Mouse (Mus musculus): Measurements from ENCODE around the gene Cst8. TPM values are rescaled to one million over a fixed set of nuclear protein-coding genes. Genes with fewer than 3 reads are reported as not detected.
"Not testable (repeated sequence)": the region's sequence is repeated elsewhere in the genome, so short reads cannot be mapped to it uniquely, and the experiment has no call there.

Cst8 gene
- not detected in 2 replicates for polyA plus RNA-seq (2014; fragmentation: Nextera tagmentation; extraction: Ambion mirVana)

DNA sequence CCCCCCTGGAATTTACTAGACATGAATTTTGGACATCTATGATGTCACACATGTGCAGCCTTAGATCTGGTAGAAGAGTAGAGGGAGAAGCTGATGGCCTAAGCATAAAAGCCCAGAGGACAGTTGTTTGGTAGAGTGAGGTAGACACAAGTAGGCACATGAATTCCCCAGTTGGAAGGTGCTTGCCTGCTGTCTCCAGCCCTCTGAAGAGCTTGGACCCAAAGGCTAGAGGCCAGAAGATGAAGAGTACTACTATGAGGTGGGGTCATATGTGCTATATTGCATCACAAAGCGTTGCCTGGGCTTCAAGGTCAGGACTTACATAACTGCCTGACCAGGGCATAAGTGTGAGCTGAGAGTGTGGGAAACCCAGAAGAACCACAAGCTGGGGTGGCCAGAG is at the start of gene Cst8:
Gene Cst8 (plus strand): TSS at position 301 of the 400 bp plus-strand sequence.
- no peak within 1 kb of the TSS for H3K4me2 ChIP-seq
- 84% methylated on average over 1 of the region's 1 CpGs for WGBS (ENCODE audit: insufficient replicate concordance)
- H3K9me3 ChIP-seq (replicated peaks; ENCODE audit: control insufficient read depth, low read length) = no peaks in the 10 kb centered on the region
- no peak for ATAC-seq (replicated peaks; ENCODE audit: insufficient number of reproducible peaks, low FRiP score, low TSS enrichment)
- no peak within 1 kb of the TSS for H3K9ac ChIP-seq (ENCODE audit: low read depth, low read length)
- no peak within 1 kb of the TSS for H3K4me3 ChIP-seq (ENCODE audit: low read depth, low read length)
- no peak within 1 kb of the TSS for H3K27ac ChIP-seq (ENCODE audit: low read depth, low read length)
- H3K4me1 ChIP-seq (ENCODE audit: control insufficient read depth, insufficient read depth, low read length) = peaks cover 6% of the 10 kb centered on the region; the same call in 1 of the 2 replicates
- H3K36me3 ChIP-seq (ENCODE audit: control insufficient read depth, insufficient read depth, low read length) = no peaks in the 10 kb centered on the region
- no peaks in the 10 kb centered on the region for H3K27me3 ChIP-seq (ENCODE audit: control insufficient read depth, insufficient read depth, low read length)

DNA sequence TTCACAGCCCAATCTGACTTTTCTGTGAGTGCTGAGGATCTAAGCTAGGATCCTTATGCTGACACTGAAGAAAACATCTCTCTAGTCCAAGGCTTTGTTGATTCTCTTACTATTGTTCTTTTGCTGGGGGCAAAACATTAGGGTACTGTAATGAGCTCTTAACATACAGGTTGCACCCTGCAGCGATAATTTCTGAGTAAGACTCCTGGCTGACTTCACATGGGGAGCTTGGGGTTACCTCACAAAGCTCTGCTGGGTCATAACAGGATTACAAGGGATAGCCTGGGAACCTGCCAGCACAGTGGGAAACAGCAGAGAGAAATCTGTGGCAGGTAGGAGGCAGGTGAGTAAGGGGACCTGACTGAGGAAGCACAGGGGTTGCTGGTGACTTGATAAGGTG is 48.5 kb upstream of the Cst8 start, which contains the start of gene Cstl1:
Gene Cstl1 (plus strand): TSS at position 301 of the 400 bp plus-strand sequence.
- Histone ChIP-seq H3K9me3 (replicated peaks; ENCODE audit: control insufficient read depth, low read length) (no peaks in the 10 kb centered on the region), H3K4me2 (no peak within 1 kb of the TSS), H3K27ac (ENCODE audit: low read depth, low read length) (no peak within 1 kb of the TSS), H3K36me3 (ENCODE audit: control insufficient read depth, insufficient read depth, low read length) (no peaks in the 10 kb centered on the region), H3K27me3 (ENCODE audit: control insufficient read depth, insufficient read depth, low read length) (no peaks in the 10 kb centered on the region), H3K9ac (ENCODE audit: low read depth, low read length) (no peak within 1 kb of the TSS), H3K4me3 (ENCODE audit: low read depth, low read length) (no peak within 1 kb of the TSS), H3K4me1 (ENCODE audit: control insufficient read depth, insufficient read depth, low read length) (no peaks in the 10 kb centered on the region)
- WGBS (ENCODE audit: insufficient replicate concordance) = 68% methylated on average over 1 of the region's 1 CpGs
- ATAC-seq (replicated peaks; ENCODE audit: insufficient number of reproducible peaks, low FRiP score, low TSS enrichment) = no peak

DNA sequence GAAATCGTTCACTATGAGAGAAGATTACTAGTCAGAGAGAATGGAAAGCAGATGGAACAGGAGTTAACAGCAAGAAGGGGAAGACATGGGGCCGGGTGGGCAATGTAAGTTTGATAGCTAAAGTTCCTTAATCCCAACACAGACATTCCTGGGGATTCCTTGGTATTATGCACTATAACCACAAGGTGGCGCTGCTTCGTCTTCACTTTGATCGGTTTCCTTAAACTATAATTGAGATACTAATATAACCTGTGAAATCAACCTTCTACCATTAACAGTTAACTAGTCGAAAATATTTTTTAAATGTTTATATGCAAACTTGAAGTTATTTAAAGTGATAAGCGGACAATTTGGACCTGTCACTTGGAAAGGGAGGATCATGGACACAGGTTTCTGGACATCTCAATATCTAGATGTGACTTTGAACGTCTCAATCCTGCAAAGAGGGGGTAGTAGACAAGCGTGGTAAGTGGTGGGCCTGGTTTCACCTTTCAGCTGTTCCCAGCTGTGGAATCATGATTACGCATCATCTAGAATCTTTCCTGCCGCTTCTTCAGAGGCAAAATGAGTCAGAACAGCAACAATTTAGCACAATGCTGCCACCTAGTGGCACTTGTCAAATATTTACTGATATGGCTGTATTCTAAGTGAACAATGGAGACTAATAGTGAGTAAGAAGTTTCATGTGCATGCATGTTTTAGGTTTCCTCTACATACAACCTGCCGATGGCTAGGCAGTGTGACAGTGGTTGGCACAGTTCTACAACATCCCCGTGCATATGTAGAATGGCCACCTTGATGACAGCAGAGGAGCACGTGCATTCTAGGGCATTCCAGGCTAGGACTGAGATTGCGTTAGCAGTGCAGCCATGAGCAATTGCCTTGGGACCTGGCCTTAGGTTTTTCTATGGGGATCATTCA is 46.4 kb upstream of the Cst8 start:
- ATAC-seq (replicated peaks; ENCODE audit: insufficient number of reproducible peaks, low FRiP score, low TSS enrichment) = no peak
- WGBS (ENCODE audit: insufficient replicate concordance) = 18% methylated on average over 15 of the region's 15 CpGs
- no peak overlapping the region for H3K9ac ChIP-seq (ENCODE audit: low read depth, low read length)

DNA sequence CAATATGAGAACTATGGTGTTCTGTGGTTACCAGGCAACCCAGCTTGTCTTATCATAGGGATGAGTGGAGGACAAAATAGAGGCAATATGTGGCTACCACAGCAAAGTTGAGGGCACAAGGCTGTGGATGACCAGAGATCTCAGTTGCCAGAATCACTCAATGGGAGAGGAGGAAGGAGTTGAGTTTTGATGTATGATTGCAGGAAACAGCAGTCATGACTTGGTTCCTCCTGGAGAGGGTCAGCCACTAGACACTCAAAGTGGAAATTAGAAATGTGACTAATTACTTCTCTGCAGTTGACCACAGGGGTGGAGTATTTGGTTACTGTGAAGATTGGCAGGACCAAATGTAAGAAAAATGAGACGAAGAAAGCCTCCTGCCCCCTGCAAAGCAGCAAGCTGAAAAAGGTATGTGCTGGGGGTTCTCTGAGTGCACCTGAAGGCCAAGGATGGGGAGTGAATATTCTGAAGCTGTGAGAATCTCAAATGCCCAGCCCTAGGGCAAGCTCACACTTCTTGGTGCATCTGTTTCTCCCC is 44.2 kb upstream of the Cst8 start:
- H3K9ac ChIP-seq (ENCODE audit: low read depth, low read length) = no peak overlapping the region
- 68% methylated on average over 1 of the region's 1 CpGs for WGBS (ENCODE audit: insufficient replicate concordance)
- H3K4me1 ChIP-seq (ENCODE audit: control insufficient read depth, insufficient read depth, low read length) = no peaks in the 10 kb centered on the region
- H3K27ac ChIP-seq (ENCODE audit: low read depth, low read length) = no peak overlapping the region
- H3K9me3 ChIP-seq (replicated peaks; ENCODE audit: control insufficient read depth, low read length) = no peaks in the 10 kb centered on the region
- H3K27me3 ChIP-seq (ENCODE audit: control insufficient read depth, insufficient read depth, low read length) = no peaks in the 10 kb centered on the region
- H3K4me2 ChIP-seq = no peak overlapping the region
- H3K4me3 ChIP-seq (ENCODE audit: low read depth, low read length) = no peak overlapping the region
- ATAC-seq (replicated peaks; ENCODE audit: insufficient number of reproducible peaks, low FRiP score, low TSS enrichment) = no peak
- no peaks in the 10 kb centered on the region for H3K36me3 ChIP-seq (ENCODE audit: control insufficient read depth, insufficient read depth, low read length)

More for the DNA sequence above, 46.4 kb upstream of the Cst8 start:
- Histone ChIP-seq H3K4me2 (peak overlapping the region; percentile 73), H3K27ac (ENCODE audit: low read depth, low read length) (no peak overlapping the region), H3K27me3 (ENCODE audit: control insufficient read depth, insufficient read depth, low read length) (no peaks in the 10 kb centered on the region), H3K9me3 (replicated peaks; ENCODE audit: control insufficient read depth, low read length) (no peaks in the 10 kb centered on the region), H3K4me3 (ENCODE audit: low read depth, low read length) (peak overlapping the region; percentile 28; the same call in 1 of the 2 replicates), H3K4me1 (ENCODE audit: control insufficient read depth, insufficient read depth, low read length) (no peaks in the 10 kb centered on the region), H3K36me3 (ENCODE audit: control insufficient read depth, insufficient read depth, low read length) (no peaks in the 10 kb centered on the region)

DNA sequence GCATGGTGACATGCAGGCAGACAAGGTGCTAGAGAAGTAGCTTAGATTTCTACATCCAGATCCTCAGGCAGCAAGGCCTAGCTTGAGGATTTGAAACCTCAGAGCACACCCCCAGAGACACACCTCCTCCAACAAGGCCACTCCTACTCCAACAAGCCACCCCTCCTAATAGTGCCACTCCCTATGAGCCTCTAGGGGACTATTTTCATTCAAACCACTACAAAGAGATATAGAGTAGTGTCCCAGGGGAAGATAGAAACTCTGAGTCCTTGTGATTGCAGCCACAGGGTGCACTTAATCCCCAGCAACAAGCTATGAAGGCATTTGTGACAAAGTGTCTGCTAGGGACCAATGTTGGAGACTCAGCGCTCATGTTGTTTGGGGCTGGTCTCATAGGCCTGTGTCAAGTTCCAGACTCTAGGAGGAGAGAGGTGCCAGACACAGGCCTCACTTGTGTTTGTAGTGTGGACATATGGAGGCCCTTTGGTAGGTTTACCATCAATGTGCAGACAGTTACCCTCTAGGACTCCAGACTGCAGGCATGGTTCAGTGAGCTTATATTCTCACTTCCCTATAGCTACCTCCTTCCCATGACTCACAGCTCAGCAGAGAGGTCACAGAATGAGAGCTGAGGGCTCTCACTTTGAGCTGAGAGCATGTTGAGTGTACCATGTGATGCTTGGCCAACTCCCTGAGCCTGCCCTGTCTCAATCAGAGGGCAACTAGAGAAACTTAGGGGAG is 34.8 kb upstream of the Cst8 start:
- no peak for ATAC-seq (replicated peaks; ENCODE audit: insufficient number of reproducible peaks, low FRiP score, low TSS enrichment)
- WGBS (ENCODE audit: insufficient replicate concordance) = 87% methylated on average over 1 of the region's 1 CpGs

DNA sequence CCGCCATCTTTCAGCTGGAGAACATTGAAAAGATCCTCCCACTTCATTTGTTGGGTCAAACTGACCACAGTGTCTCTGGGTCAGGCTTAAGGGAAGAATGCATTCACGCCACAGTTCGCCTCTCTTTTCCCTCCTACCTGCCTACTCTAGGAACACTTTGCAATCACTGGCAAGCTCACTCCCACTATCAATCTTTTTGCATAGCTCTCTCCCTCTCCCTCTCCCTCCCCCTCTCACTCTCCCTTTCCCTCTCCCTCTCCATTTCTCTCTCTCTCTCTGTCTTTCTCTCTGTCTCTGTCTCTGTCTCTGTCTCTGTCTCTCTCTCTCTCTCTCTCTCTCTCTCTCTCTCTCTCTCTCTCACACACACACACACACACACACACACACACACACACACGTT is 27.2 kb upstream of the Cst8 start, which contains the start of gene Cst11:
Gene Cst11 (minus strand): TSS at position 101 of the 400 bp plus-strand sequence.
- ATAC-seq (replicated peaks; ENCODE audit: insufficient number of reproducible peaks, low FRiP score, low TSS enrichment); H3K4me2 ChIP-seq; H3K4me3 ChIP-seq (ENCODE audit: low read depth, low read length); H3K36me3 ChIP-seq (ENCODE audit: control insufficient read depth, insufficient read depth, low read length); H3K9me3 ChIP-seq (replicated peaks; ENCODE audit: control insufficient read depth, low read length); H3K27me3 ChIP-seq (ENCODE audit: control insufficient read depth, insufficient read depth, low read length); H3K9ac ChIP-seq (ENCODE audit: low read depth, low read length); H3K27ac ChIP-seq (ENCODE audit: low read depth, low read length); H3K4me1 ChIP-seq (ENCODE audit: control insufficient read depth, insufficient read depth, low read length): not testable (repeated sequence)
- 81% methylated on average over 4 of the region's 4 CpGs for WGBS (ENCODE audit: insufficient replicate concordance)

More for the DNA sequence above, 34.8 kb upstream of the Cst8 start:
- Histone ChIP-seq H3K27ac (ENCODE audit: low read depth, low read length) (no peak overlapping the region), H3K27me3 (ENCODE audit: control insufficient read depth, insufficient read depth, low read length) (no peaks in the 10 kb centered on the region), H3K9me3 (replicated peaks; ENCODE audit: control insufficient read depth, low read length) (no peaks in the 10 kb centered on the region), H3K9ac (ENCODE audit: low read depth, low read length) (no peak overlapping the region), H3K4me1 (ENCODE audit: control insufficient read depth, insufficient read depth, low read length) (no peaks in the 10 kb centered on the region), H3K4me2 (no peak overlapping the region), H3K4me3 (ENCODE audit: low read depth, low read length) (no peak overlapping the region), H3K36me3 (ENCODE audit: control insufficient read depth, insufficient read depth, low read length) (no peaks in the 10 kb centered on the region)

DNA sequence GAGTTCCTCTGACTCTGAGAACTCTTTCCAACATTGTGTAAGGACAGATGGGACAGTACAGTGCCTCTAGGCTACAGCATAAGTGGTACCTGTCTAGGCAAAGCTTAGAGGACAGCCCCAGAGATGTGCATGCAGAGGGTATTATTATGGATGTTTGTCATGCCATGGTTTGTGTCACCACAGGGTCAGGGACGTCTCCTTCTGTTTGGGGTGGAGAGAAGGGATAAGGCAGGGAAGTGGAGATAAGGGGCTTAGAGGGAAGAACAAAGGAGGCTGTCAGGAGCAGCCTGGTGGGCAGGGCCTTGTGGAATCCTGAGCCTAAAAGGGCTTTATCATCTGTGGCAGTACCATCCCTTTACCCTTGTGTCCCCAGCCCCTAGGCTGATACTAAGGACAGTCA is 16.9 kb upstream of the Cst8 start, which contains the start of gene 8030411F24Rik:
Gene 8030411F24Rik (plus strand): TSS at position 301 of the 400 bp plus-strand sequence.
- ATAC-seq (replicated peaks; ENCODE audit: insufficient number of reproducible peaks, low FRiP score, low TSS enrichment) = no peak
- H3K9ac ChIP-seq (ENCODE audit: low read depth, low read length) = no peak within 1 kb of the TSS
- no peak within 1 kb of the TSS for H3K4me3 ChIP-seq (ENCODE audit: low read depth, low read length)
- H3K9me3 ChIP-seq (replicated peaks; ENCODE audit: control insufficient read depth, low read length) = no peaks in the 10 kb centered on the region
- 5% methylated on average over 1 of the region's 1 CpGs for WGBS (ENCODE audit: insufficient replicate concordance)
- H3K36me3 ChIP-seq (ENCODE audit: control insufficient read depth, insufficient read depth, low read length) = no peaks in the 10 kb centered on the region
- H3K4me2 ChIP-seq = no peak within 1 kb of the TSS
- H3K4me1 ChIP-seq (ENCODE audit: control insufficient read depth, insufficient read depth, low read length) = no peaks in the 10 kb centered on the region
- no peaks in the 10 kb centered on the region for H3K27me3 ChIP-seq (ENCODE audit: control insufficient read depth, insufficient read depth, low read length)
- H3K27ac ChIP-seq (ENCODE audit: low read depth, low read length) = no peak within 1 kb of the TSS

DNA sequence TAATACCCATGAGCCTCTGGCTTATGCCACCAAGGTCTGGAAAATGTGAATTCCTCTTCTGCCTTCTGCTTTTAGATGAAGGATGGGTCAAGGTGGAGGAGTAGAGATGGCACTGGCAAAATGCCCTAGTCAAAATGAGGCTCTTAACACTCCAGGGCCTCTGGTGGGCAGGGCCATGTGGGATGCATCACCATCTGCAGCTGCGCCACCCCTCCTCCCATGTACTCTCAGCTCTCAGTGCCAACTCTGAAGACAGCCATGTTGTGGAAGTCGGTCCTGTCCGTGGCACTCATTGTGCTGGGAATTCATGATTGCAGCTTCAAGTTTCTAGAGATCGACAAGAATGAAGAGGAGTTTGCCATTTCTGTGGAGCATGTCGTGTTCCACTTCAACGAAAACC is 9.4 kb upstream of the Cst8 start, which contains the start of gene Cst12:
Gene Cst12 (plus strand): TSS at position 220 of the 400 bp plus-strand sequence.
- Histone ChIP-seq H3K27me3 (ENCODE audit: control insufficient read depth, insufficient read depth, low read length) (no peaks in the 10 kb centered on the region), H3K4me2 (no peak within 1 kb of the TSS), H3K9me3 (replicated peaks; ENCODE audit: control insufficient read depth, low read length) (no peaks in the 10 kb centered on the region), H3K27ac (ENCODE audit: low read depth, low read length) (no peak within 1 kb of the TSS), H3K4me3 (ENCODE audit: low read depth, low read length) (no peak within 1 kb of the TSS), H3K36me3 (ENCODE audit: control insufficient read depth, insufficient read depth, low read length) (no peaks in the 10 kb centered on the region), H3K4me1 (ENCODE audit: control insufficient read depth, insufficient read depth, low read length) (no peaks in the 10 kb centered on the region), H3K9ac (ENCODE audit: low read depth, low read length) (no peak within 1 kb of the TSS)
- ATAC-seq (replicated peaks; ENCODE audit: insufficient number of reproducible peaks, low FRiP score, low TSS enrichment) = no peak
- 88% methylated on average over 6 of the region's 6 CpGs for WGBS (ENCODE audit: insufficient replicate concordance)

Measured in heart, embryonic 11.5 days (tissue).